Mouse (Mus musculus) C2C12 (cell line): ENCODE measurements around the gene Slco2a1.

Experiments used
- CTCF ChIP-seq: IDR thresholded peaks from one replicate; pipeline ENCODE4 v1.5.1; 2011; ENCODE audit not compliant: control insufficient read depth, insufficient read depth, insufficient read length
- MAX ChIP-seq: IDR thresholded peaks from one replicate; pipeline ENCODE4 v1.6.1; 2011; ENCODE audit warnings: mild to moderate bottlenecking, control low read depth
- MYOD1 ChIP-seq: IDR thresholded peaks from one replicate; pipeline ENCODE4 v1.6.1; 2011; ENCODE audit warnings: low read depth; ENCODE audit not compliant: control insufficient read depth, insufficient read length
- USF1 ChIP-seq: IDR thresholded peaks from one replicate; pipeline ENCODE4 v1.6.1; 2011; ENCODE audit warnings: low read depth, mild to moderate bottlenecking, control low read depth, moderate library complexity

DNA sequence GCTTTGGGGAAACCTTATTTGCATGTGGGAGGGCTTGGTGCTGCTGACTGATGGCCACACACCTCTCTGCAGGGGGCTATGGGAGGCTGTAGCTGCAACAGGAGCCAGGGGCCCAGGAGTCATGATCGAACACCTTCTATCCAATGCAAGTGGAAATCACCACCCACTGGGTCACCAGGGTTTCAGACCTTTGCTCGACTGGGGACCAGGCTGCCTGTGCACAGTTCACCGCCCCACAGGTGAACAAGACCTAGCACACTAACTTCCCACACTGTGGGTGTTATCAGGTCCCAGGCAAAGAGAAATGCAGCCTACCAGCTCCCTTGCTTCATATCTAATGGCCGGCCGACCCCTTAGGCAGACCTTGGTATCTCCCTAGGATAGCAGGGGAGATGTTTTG lies 8.1 kb upstream of the Slco2a1 start:
- TF ChIP-seq MAX, result no peak
- TF ChIP-seq MYOD1, result no peak
- TF ChIP-seq CTCF, result no peak
- no peak for TF ChIP-seq USF1
